Mouse (Mus musculus) midbrain, postnatal 0 days (tissue): ENCODE results near the gene Sh3pxd2b. TPM values are rescaled to one million over a fixed set of nuclear protein-coding genes. Genes with fewer than 3 reads are reported as not detected.

Source experiments
- ATAC-seq: fragments of 200-750 bp; cut with Nextera tagmentation; 2 replicates; pipeline ENCODE4 v1.8.0; 2017; ENCODE audit warnings: moderate number of reproducible peaks, mild to moderate bottlenecking, moderate TSS enrichment, moderate library complexity; ENCODE audit not compliant: low FRiP score
- DNase-seq: peaks from one replicate; pipeline ENCODE4 v3.0.0-alpha.2; 2015; ENCODE audit warnings: low spot score
- H3K27ac ChIP-seq: fragments of 300-500 bp; sonication (generic); 2 replicates; pipeline ENCODE4 v1.5.1; 2014; ENCODE audit warnings: low read depth, mild to moderate bottlenecking, low read length, mixed read lengths
- H3K27me3 ChIP-seq: fragments of 300-500 bp; sonication (generic); 2 replicates; pipeline ENCODE4 v1.6.1; 2014; ENCODE audit warnings: low read length, control low read depth, mixed read lengths; ENCODE audit not compliant: insufficient read depth
- H3K36me3 ChIP-seq: fragments of 300-500 bp; sonication (generic); 2 replicates; pipeline ENCODE4 v1.6.1; 2014; ENCODE audit warnings: low read length, control low read depth, mixed read lengths; ENCODE audit not compliant: insufficient read depth
- H3K4me1 ChIP-seq: fragments of 300-500 bp; sonication (generic); 2 replicates; pipeline ENCODE4 v1.6.1; 2014; ENCODE audit warnings: mild to moderate bottlenecking, control low read depth, antibody characterized with exemption, low read length, mixed read lengths; ENCODE audit not compliant: insufficient read depth
- H3K4me2 ChIP-seq: fragments of 300-500 bp; sonication (generic); 2 replicates; pipeline ENCODE4 v1.6.1; 2014; ENCODE audit warnings: low read depth, mild to moderate bottlenecking, low read length, mixed read lengths; ENCODE audit not compliant: poor library complexity, severe bottlenecking
- H3K4me3 ChIP-seq: fragments of 300-500 bp; sonication (generic); 2 replicates; pipeline ENCODE4 v1.5.1; 2014; ENCODE audit warnings: low read depth, mild to moderate bottlenecking, low read length, moderate library complexity
- H3K9ac ChIP-seq: fragments of 300-500 bp; sonication (generic); replicated peaks from 2 replicates; pipeline ENCODE4 v1.6.1; 2014; ENCODE audit warnings: mild to moderate bottlenecking, low read length, moderate library complexity, mixed read lengths; ENCODE audit not compliant: poor library complexity, severe bottlenecking
- H3K9me3 ChIP-seq: fragments of 300-500 bp; sonication (generic); 2 replicates; pipeline ENCODE4 v1.6.1; 2016; ENCODE audit warnings: low read length, control low read depth
- CTCF ChIP-seq: IDR thresholded peaks from 2 replicates; pipeline ENCODE4 v1.5.1; 2016; ENCODE audit warnings: antibody characterized with exemption, mild to moderate bottlenecking
- WGBS: fragments of 180-500 bp; shearing (Covaris S2); extraction: QIAGEN DNeasy Blood & Tissue Kit; methylation state at CpG from one replicate; pipeline ENCODE4 v1.1.7; 2014; 5-methylcytosine and 5-hydroxymethylcytosine counted together
- polyA plus RNA-seq: library from polyadenylated mRNA; unstranded; fragments of >200 nt; fragmentation: Nextera tagmentation; extraction: Ambion mirVana; gene quantifications from 2 replicates; pipeline ENCODE4 v1.2.1, GENCODE M21; 2015
- total RNA-seq: library from RNA; depleted of rRNA; stranded (reverse); fragments of >200 nt; gene quantifications from 2 replicates; pipeline ENCODE4 v1.2.3, GENCODE M21; 2014

Gene Sh3pxd2b
- total and polyA plus RNA-seq, 2 experiments from 2014 or later = 8.7 to 47.5 TPM

DNA sequence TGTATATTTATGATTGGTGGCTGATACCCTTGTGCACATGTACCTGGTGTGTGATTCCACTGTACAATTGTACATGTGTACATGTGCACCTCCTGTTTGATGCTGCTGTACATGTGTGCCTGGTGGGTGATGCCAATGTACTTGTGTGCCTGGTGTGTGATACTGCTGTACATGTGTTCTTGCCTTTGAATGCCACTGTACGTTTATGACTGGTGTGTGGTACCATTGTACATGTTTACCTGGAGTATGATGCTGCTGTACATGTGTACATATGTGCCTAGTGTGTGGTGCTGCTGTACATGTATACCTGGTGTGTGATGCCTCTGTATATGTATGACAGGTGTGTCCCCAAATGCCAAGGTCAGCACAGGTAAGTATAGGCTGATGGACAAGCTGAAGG lies 46.1 kb upstream of the Sh3pxd2b start:
- no peak overlapping the region for H3K9ac ChIP-seq
- DNase-seq (no peak), ATAC-seq (no peak)
- no peak overlapping the region for H3K4me2 ChIP-seq
- no peaks in the 10 kb centered on the region for H3K4me1 ChIP-seq
- no peak for TF ChIP-seq CTCF
- H3K27me3 ChIP-seq = no peaks in the 10 kb centered on the region
- no peak overlapping the region for H3K27ac ChIP-seq
- WGBS = 74% methylated on average over 1 of the region's 1 CpGs
- no peaks in the 10 kb centered on the region for H3K9me3 ChIP-seq
- no peaks in the 10 kb centered on the region for H3K36me3 ChIP-seq
- H3K4me3 ChIP-seq = no peak overlapping the region

GRCm38 (mm10) chr11:32302824-32303419 lies 44.7 kb upstream of the Sh3pxd2b start:
- no peaks in the 10 kb centered on the region for H3K27me3 ChIP-seq
- no peak overlapping the region for H3K4me2 ChIP-seq
- WGBS = 21% methylated on average over 2 of the region's 2 CpGs
- ATAC-seq = peak; percentile 64
- peak overlapping the region; percentile 52 for H3K27ac ChIP-seq
- H3K4me3 ChIP-seq = no peak overlapping the region
- H3K9me3 ChIP-seq = no peaks in the 10 kb centered on the region
- H3K9ac ChIP-seq = no peak overlapping the region
- H3K4me1 ChIP-seq = no peaks in the 10 kb centered on the region
- H3K36me3 ChIP-seq = no peaks in the 10 kb centered on the region
- DNase-seq = peak; percentile 47
- no peak for TF ChIP-seq CTCF

DNA sequence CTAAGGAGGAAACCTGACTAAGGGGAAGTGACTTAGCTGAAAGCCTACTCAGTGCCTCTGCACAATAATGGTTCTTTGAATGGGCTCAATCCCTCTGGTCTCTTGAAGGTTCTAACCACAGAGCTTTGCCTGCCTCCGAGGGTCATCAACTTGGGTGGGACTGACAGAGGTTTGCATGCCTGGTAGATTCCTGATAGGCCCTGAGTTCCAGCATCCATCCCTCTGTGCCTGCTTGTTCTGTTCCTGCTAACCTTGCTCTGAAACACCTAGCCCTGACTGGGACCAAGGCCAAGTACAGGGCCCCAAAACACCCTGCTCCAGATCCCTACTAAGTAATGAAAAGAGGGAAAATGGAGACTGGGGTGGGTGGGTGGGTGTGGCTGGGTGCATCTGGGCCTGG lies 44.2 kb upstream of the Sh3pxd2b start:
- no peak for TF ChIP-seq CTCF
- ATAC-seq = no peak
- WGBS = 80% methylated on average over 1 of the region's 1 CpGs

GRCm38 (mm10) chr11:32307006-32307405 lies 40.6 kb upstream of the Sh3pxd2b start:
- no peak overlapping the region for H3K4me3 ChIP-seq
- WGBS = 75% methylated on average over 1 of the region's 1 CpGs
- H3K27me3 ChIP-seq = no peaks in the 10 kb centered on the region
- no peak overlapping the region for H3K4me2 ChIP-seq
- no peak overlapping the region for H3K27ac ChIP-seq
- H3K36me3 ChIP-seq = no peaks in the 10 kb centered on the region
- ATAC-seq (no peak), DNase-seq (no peak)
- H3K9me3 ChIP-seq = no peaks in the 10 kb centered on the region
- no peak overlapping the region for H3K9ac ChIP-seq
- no peak for TF ChIP-seq CTCF
- no peaks in the 10 kb centered on the region for H3K4me1 ChIP-seq

More for the DNA sequence above, 44.2 kb upstream of the Sh3pxd2b start:
- Histone ChIP-seq H3K4me2 (no peak overlapping the region), H3K9ac (no peak overlapping the region), H3K9me3 (no peaks in the 10 kb centered on the region), H3K27me3 (no peaks in the 10 kb centered on the region), H3K36me3 (no peaks in the 10 kb centered on the region), H3K27ac (no peak overlapping the region), H3K4me3 (no peak overlapping the region), H3K4me1 (no peaks in the 10 kb centered on the region)
- DNase-seq = no peak

DNA sequence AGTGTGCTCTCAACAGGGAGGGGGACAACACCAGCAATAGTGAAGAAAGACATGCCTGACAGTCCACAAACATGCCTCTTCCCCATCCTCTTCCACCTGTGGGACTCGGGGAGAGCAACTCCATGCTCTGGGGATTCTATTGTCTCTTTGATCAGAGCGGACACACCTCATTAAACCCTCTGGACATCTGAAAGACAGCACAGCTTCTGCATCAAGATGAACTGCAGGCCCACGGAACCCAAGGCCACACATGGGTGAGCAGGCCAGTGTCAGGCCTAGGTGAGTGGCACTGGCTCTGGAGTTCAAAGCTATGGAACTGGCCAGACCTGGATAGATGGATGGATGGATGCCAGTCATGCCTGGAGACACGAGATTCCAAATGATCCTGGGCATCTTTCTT lies 38.2 kb upstream of the Sh3pxd2b start:
- DNase-seq = no peak
- H3K36me3 ChIP-seq = no peaks in the 10 kb centered on the region
- no peaks in the 10 kb centered on the region for H3K27me3 ChIP-seq
- WGBS = 30% methylated on average over 4 of the region's 4 CpGs
- H3K4me1 ChIP-seq = no peaks in the 10 kb centered on the region
- TF ChIP-seq CTCF = no peak
- no peak for ATAC-seq
- no peak overlapping the region for H3K4me2 ChIP-seq
- no peak overlapping the region for H3K27ac ChIP-seq
- H3K9ac ChIP-seq = no peak overlapping the region
- no peak overlapping the region for H3K4me3 ChIP-seq
- H3K9me3 ChIP-seq = no peaks in the 10 kb centered on the region

DNA sequence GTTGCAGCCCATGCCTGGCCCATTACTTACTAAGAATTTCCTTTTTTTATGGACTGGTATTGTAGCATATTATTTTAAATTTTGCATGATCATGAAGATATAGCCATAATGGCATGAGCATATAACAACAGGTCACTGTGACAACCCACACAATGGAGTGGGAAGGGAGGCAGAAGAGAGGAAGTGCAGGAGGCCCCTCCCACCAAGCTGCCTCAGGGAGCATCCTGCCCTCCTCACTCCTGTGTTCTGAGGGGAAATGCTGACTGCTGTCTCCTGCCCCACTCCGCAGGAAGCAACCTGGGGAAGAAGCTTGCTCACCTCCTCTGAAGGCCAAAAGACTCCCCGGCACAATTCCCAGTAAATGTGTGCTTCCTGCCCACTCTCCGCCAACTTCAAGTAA lies 37.7 kb upstream of the Sh3pxd2b start:
- Histone ChIP-seq H3K9me3 (no peaks in the 10 kb centered on the region), H3K27me3 (no peaks in the 10 kb centered on the region), H3K4me2 (no peak overlapping the region), H3K4me3 (no peak overlapping the region), H3K27ac (no peak overlapping the region), H3K9ac (no peak overlapping the region), H3K36me3 (no peaks in the 10 kb centered on the region), H3K4me1 (no peaks in the 10 kb centered on the region)
- DNase-seq = no peak
- no peak for ATAC-seq
- TF ChIP-seq CTCF = no peak
- 84% methylated on average over 3 of the region's 3 CpGs for WGBS
